Mouse (Mus musculus) limb, embryonic 14.5 days (tissue): Measurements from ENCODE around the gene Aknad1. TPM values are rescaled to one million over a fixed set of nuclear protein-coding genes. Genes with fewer than 3 reads are reported as not detected.

Experiments
- ATAC-seq: fragments of 200-750 bp; cut with Nextera tagmentation; 2 replicates; pipeline ENCODE4 v1.8.0; 2017; ENCODE audit warnings: low read depth, moderate number of reproducible peaks, moderate TSS enrichment; ENCODE audit not compliant: low FRiP score
- DNase-seq: peaks from one replicate; pipeline ENCODE4 v3.0.0-alpha.2; 2015; ENCODE audit warnings: low spot score
- H3K27ac ChIP-seq: fragments of 300-500 bp; sonication (generic); replicated peaks from 2 replicates; pipeline ENCODE4 v1.5.1; 2014; ENCODE audit warnings: low read depth, mild to moderate bottlenecking, low read length, moderate library complexity, mixed read lengths
- H3K27me3 ChIP-seq: fragments of 300-500 bp; sonication (generic); 2 replicates; pipeline ENCODE4 v1.6.1; 2014; ENCODE audit warnings: low read length, mixed read lengths; ENCODE audit not compliant: control insufficient read depth, insufficient read depth
- H3K36me3 ChIP-seq: fragments of 300-500 bp; sonication (generic); 2 replicates; pipeline ENCODE4 v1.6.1; 2014; ENCODE audit warnings: mild to moderate bottlenecking, low read length, moderate library complexity, mixed read lengths; ENCODE audit not compliant: control insufficient read depth, insufficient read depth
- H3K4me1 ChIP-seq: fragments of 300-500 bp; sonication (generic); 2 replicates; pipeline ENCODE4 v1.6.1; 2014; ENCODE audit warnings: antibody characterized with exemption, low read length, mixed read lengths; ENCODE audit not compliant: control insufficient read depth, insufficient read depth
- H3K4me2 ChIP-seq: fragments of 300-500 bp; sonication (generic); replicated peaks from 2 replicates; pipeline ENCODE4 v1.6.1; 2014; ENCODE audit warnings: low read depth, mild to moderate bottlenecking, low read length, moderate library complexity; ENCODE audit not compliant: severe bottlenecking
- H3K4me3 ChIP-seq: fragments of 300-500 bp; sonication (generic); replicated peaks from 2 replicates; pipeline ENCODE4 v1.5.1; 2014; ENCODE audit warnings: low read length
- H3K9ac ChIP-seq: fragments of 300-500 bp; sonication (generic); 2 replicates; pipeline ENCODE4 v1.6.1; 2014; ENCODE audit warnings: mild to moderate bottlenecking, low read depth, low read length, moderate library complexity; ENCODE audit not compliant: severe bottlenecking
- H3K9me3 ChIP-seq: fragments of 300-500 bp; sonication (generic); 2 replicates; pipeline ENCODE4 v1.6.1; 2016; ENCODE audit warnings: low read length; ENCODE audit not compliant: control insufficient read depth
- POLR2A ChIP-seq: fragments of 200-500 bp; IDR thresholded peaks from 2 replicates; pipeline ENCODE4 v1.8.0; 2012; ENCODE audit warnings: inconsistent platforms, mild to moderate bottlenecking, moderate library complexity, borderline replicate concordance; ENCODE audit not compliant: insufficient read depth, insufficient read length; ENCODE audit errors: extremely low read depth
- WGBS: fragments of 180-500 bp; shearing (Covaris S2); extraction: QIAGEN DNeasy Blood & Tissue Kit; methylation state at CpG from one replicate; pipeline ENCODE4 v1.1.7; 2014; 5-methylcytosine and 5-hydroxymethylcytosine counted together
- polyA plus RNA-seq, 2 experiments: library from polyadenylated mRNA; depleted of rRNA in 1 of 2; stranded (reverse) in 1 of 2; unstranded in 1 of 2; fragments of >200 nt; fragmentation: Nextera tagmentation in 1 of 2; extraction: Ambion mirVana in 1 of 2; gene quantifications; 2 replicates each; pipeline versions ENCODE4 v1.2.1 to v1.2.3; 2012 to 2014

Gene Aknad1
- polyA plus RNA-seq, 2 experiments = 2.2 to 3.6 TPM

GRCm38 (mm10) chr3:108795554-108796299, 56.3 kb downstream of the Aknad1 start:
- Histone ChIP-seq H3K4me3 (no peak overlapping the region), H3K36me3 (peaks cover 59% of the 10 kb centered on the region), H3K4me1 (peaks cover 18% of the 10 kb centered on the region), H3K9ac (no peak overlapping the region), H3K4me2 (no peak overlapping the region), H3K9me3 (no peaks in the 10 kb centered on the region), H3K27ac (no peak overlapping the region), H3K27me3 (no peaks in the 10 kb centered on the region)
- DNase-seq (no peak), ATAC-seq (no peak)
- 89% methylated on average over 7 of the region's 7 CpGs for WGBS
- TF ChIP-seq POLR2A = no peak

GRCm38 (mm10) chr3:108796386-108796785, 56.9 kb downstream of the Aknad1 start:
- no peak for TF ChIP-seq POLR2A
- Histone ChIP-seq H3K27me3 (no peaks in the 10 kb centered on the region), H3K9ac (no peak overlapping the region), H3K4me1 (peaks cover 12% of the 10 kb centered on the region), H3K27ac (no peak overlapping the region), H3K9me3 (no peaks in the 10 kb centered on the region), H3K4me2 (no peak overlapping the region), H3K36me3 (peaks cover 66% of the 10 kb centered on the region), H3K4me3 (no peak overlapping the region)
- ATAC-seq (no peak), DNase-seq (no peak)
- 91% methylated on average over 4 of the region's 4 CpGs for WGBS

GRCm38 (mm10) chr3:108797723-108798122, 58.3 kb downstream of the Aknad1 start:
- Histone ChIP-seq H3K4me3 (no peak overlapping the region), H3K9me3 (no peaks in the 10 kb centered on the region), H3K27ac (no peak overlapping the region), H3K9ac (no peak overlapping the region), H3K36me3 (peaks cover 72% of the 10 kb centered on the region), H3K27me3 (no peaks in the 10 kb centered on the region), H3K4me1 (no peaks in the 10 kb centered on the region), H3K4me2 (no peak overlapping the region)
- 74% methylated on average over 6 of the region's 6 CpGs for WGBS
- no peak for ATAC-seq
- TF ChIP-seq POLR2A = no peak
- DNase-seq = no peak

GRCm38 (mm10) chr3:108798375-108798774, 58.9 kb downstream of the Aknad1 start:
- H3K9ac ChIP-seq = no peak overlapping the region
- no peak for ATAC-seq
- H3K9me3 ChIP-seq = no peaks in the 10 kb centered on the region
- peaks cover 76% of the 10 kb centered on the region for H3K36me3 ChIP-seq
- H3K27me3 ChIP-seq = no peaks in the 10 kb centered on the region
- 68% methylated on average over 2 of the region's 2 CpGs for WGBS
- H3K4me2 ChIP-seq = no peak overlapping the region
- no peak overlapping the region for H3K4me3 ChIP-seq
- no peak for DNase-seq
- H3K4me1 ChIP-seq = no peaks in the 10 kb centered on the region
- TF ChIP-seq POLR2A = no peak
- H3K27ac ChIP-seq = no peak overlapping the region

- Histone ChIP-seq H3K4me1 (no peaks in the 10 kb centered on the region), H3K36me3 (peaks cover 66% of the 10 kb centered on the region), H3K4me2 (no peak overlapping the region), H3K27me3 (no peaks in the 10 kb centered on the region), H3K4me3 (no peak overlapping the region), H3K27ac (no peak overlapping the region), H3K9me3 (no peaks in the 10 kb centered on the region), H3K9ac (no peak overlapping the region)
- no peak for ATAC-seq
- WGBS = 87% methylated on average over 5 of the region's 5 CpGs
- no peak for DNase-seq
- no peak for TF ChIP-seq POLR2A
These were observed 66.2 kb downstream of the Aknad1 start for GRCm38 (mm10) chr3:108805622-108806021.
